Mouse (Mus musculus) urinary bladder, adult 2 months (tissue): ENCODE measurements around the gene Gas2l1. TPM values are rescaled to one million over a fixed set of nuclear protein-coding genes. Genes with fewer than 3 reads are reported as not detected.

Source experiments
- polyA plus RNA-seq: library from polyadenylated mRNA; depleted of rRNA; stranded (reverse); fragments of >200 nt; gene quantifications from 2 replicates; pipeline ENCODE4 v1.2.3, GENCODE M21; 2012; rRNA removed

The Gas2l1 gene
- polyA plus RNA-seq, 1 experiment = 45.8 TPM

Other genes starting within 250 kb of the Gas2l1 start
- gene Nf2, start 215.8 kb downstream of the Gas2l1 start, polyA plus RNA-seq = 46.5 and 50.9 TPM in 2 replicates
- gene Nipsnap1, start 191.4 kb downstream of the Gas2l1 start, polyA plus RNA-seq = 20.6 and 21.4 TPM in 2 replicates
- 34.2 and 35.6 TPM in 2 replicates for gene Thoc5, start 170.0 kb downstream of the Gas2l1 start, polyA plus RNA-seq
- gene Nefh, start 117.3 kb downstream of the Gas2l1 start, polyA plus RNA-seq = 0.26 and 0.40 TPM in 2 replicates
- gene Ap1b1, start 78.5 kb downstream of the Gas2l1 start, polyA plus RNA-seq = 61.9 and 63.1 TPM in 2 replicates
- 2.0 and 3.6 TPM in 2 replicates for gene Rasl10a, start 7.2 kb downstream of the Gas2l1 start, polyA plus RNA-seq
- gene Rhbdd3, start 33.6 kb upstream of the Gas2l1 start, polyA plus RNA-seq = 17.5 and 20.1 TPM in 2 replicates
- gene Ewsr1, start 33.9 kb upstream of the Gas2l1 start, polyA plus RNA-seq = 248 and 346 TPM in 2 replicates
- gene Emid1, start 86.9 kb upstream of the Gas2l1 start, polyA plus RNA-seq = 68.2 and 97.0 TPM in 2 replicates
- 36.7 and 39.8 TPM in 2 replicates for gene Kremen1, start 196.2 kb upstream of the Gas2l1 start, polyA plus RNA-seq